Mouse (Mus musculus) limb, embryonic 14.5 days (tissue): ENCODE measurements around the gene Zfp341. TPM values are rescaled to one million over a fixed set of nuclear protein-coding genes. Genes with fewer than 3 reads are reported as not detected.

Experiments
- ATAC-seq: fragments of 200-750 bp; cut with Nextera tagmentation; 2 replicates; pipeline ENCODE4 v1.8.0; 2017; ENCODE audit warnings: low read depth, moderate number of reproducible peaks, moderate TSS enrichment; ENCODE audit not compliant: low FRiP score
- DNase-seq: peaks from one replicate; pipeline ENCODE4 v3.0.0-alpha.2; 2015; ENCODE audit warnings: low spot score
- H3K27ac ChIP-seq: fragments of 300-500 bp; sonication (generic); replicated peaks from 2 replicates; pipeline ENCODE4 v1.5.1; 2014; ENCODE audit warnings: low read depth, mild to moderate bottlenecking, low read length, moderate library complexity, mixed read lengths
- H3K27me3 ChIP-seq: fragments of 300-500 bp; sonication (generic); 2 replicates; pipeline ENCODE4 v1.6.1; 2014; ENCODE audit warnings: low read length, mixed read lengths; ENCODE audit not compliant: control insufficient read depth, insufficient read depth
- H3K36me3 ChIP-seq: fragments of 300-500 bp; sonication (generic); 2 replicates; pipeline ENCODE4 v1.6.1; 2014; ENCODE audit warnings: mild to moderate bottlenecking, low read length, moderate library complexity, mixed read lengths; ENCODE audit not compliant: control insufficient read depth, insufficient read depth
- H3K4me1 ChIP-seq: fragments of 300-500 bp; sonication (generic); 2 replicates; pipeline ENCODE4 v1.6.1; 2014; ENCODE audit warnings: antibody characterized with exemption, low read length, mixed read lengths; ENCODE audit not compliant: control insufficient read depth, insufficient read depth
- H3K4me2 ChIP-seq: fragments of 300-500 bp; sonication (generic); replicated peaks from 2 replicates; pipeline ENCODE4 v1.6.1; 2014; ENCODE audit warnings: low read depth, mild to moderate bottlenecking, low read length, moderate library complexity; ENCODE audit not compliant: severe bottlenecking
- H3K4me3 ChIP-seq: fragments of 300-500 bp; sonication (generic); replicated peaks from 2 replicates; pipeline ENCODE4 v1.5.1; 2014; ENCODE audit warnings: low read length
- H3K9ac ChIP-seq: fragments of 300-500 bp; sonication (generic); 2 replicates; pipeline ENCODE4 v1.6.1; 2014; ENCODE audit warnings: mild to moderate bottlenecking, low read depth, low read length, moderate library complexity; ENCODE audit not compliant: severe bottlenecking
- H3K9me3 ChIP-seq: fragments of 300-500 bp; sonication (generic); 2 replicates; pipeline ENCODE4 v1.6.1; 2016; ENCODE audit warnings: low read length; ENCODE audit not compliant: control insufficient read depth
- POLR2A ChIP-seq: fragments of 200-500 bp; IDR thresholded peaks from 2 replicates; pipeline ENCODE4 v1.8.0; 2012; ENCODE audit warnings: inconsistent platforms, mild to moderate bottlenecking, moderate library complexity, borderline replicate concordance; ENCODE audit not compliant: insufficient read depth, insufficient read length; ENCODE audit errors: extremely low read depth
- WGBS: fragments of 180-500 bp; shearing (Covaris S2); extraction: QIAGEN DNeasy Blood & Tissue Kit; methylation state at CpG from one replicate; pipeline ENCODE4 v1.1.7; 2014; 5-methylcytosine and 5-hydroxymethylcytosine counted together
- polyA plus RNA-seq, 2 experiments: library from polyadenylated mRNA; depleted of rRNA in 1 of 2; stranded (reverse) in 1 of 2; unstranded in 1 of 2; fragments of >200 nt; fragmentation: Nextera tagmentation in 1 of 2; extraction: Ambion mirVana in 1 of 2; gene quantifications; 2 replicates each; pipeline versions ENCODE4 v1.2.1 to v1.2.3; 2012 to 2014

The Zfp341 gene
- polyA plus RNA-seq, 2 experiments: 1.1 to 7.1 TPM

GRCm38 (mm10) chr2:154601324-154601723, 11.8 kb upstream of the Zfp341 start:
- Histone ChIP-seq H3K36me3 (no peaks in the 10 kb centered on the region), H3K4me3 (no peak overlapping the region), H3K9ac (no peak overlapping the region), H3K9me3 (no peaks in the 10 kb centered on the region), H3K4me1 (peaks cover 6% of the 10 kb centered on the region; the same call in 1 of the 2 replicates), H3K27ac (no peak overlapping the region), H3K4me2 (no peak overlapping the region), H3K27me3 (no peaks in the 10 kb centered on the region)
- DNase-seq: no peak
- WGBS: 78% methylated on average over 3 of the region's 3 CpGs
- no peak for TF ChIP-seq POLR2A
- no peak for ATAC-seq

- Histone ChIP-seq H3K36me3 (no peaks in the 10 kb centered on the region), H3K9me3 (no peaks in the 10 kb centered on the region), H3K4me3 (peak overlapping the region; percentile 76), H3K4me2 (peak overlapping the region; percentile 77), H3K4me1 (peaks cover 6% of the 10 kb centered on the region; the same call in 1 of the 2 replicates), H3K27ac (no peak overlapping the region), H3K9ac (peak overlapping the region; percentile 77), H3K27me3 (no peaks in the 10 kb centered on the region)
- DNase-seq (no peak), ATAC-seq (no peak; the same call in 1 of the 2 replicates)
- WGBS: 20% methylated on average over 14 of the region's 22 CpGs
- TF ChIP-seq POLR2A: no peak
Measured at GRCm38 (mm10) chr2:154603007-154603637, 10.0 kb upstream of the Zfp341 start.

GRCm38 (mm10) chr2:154603638-154604153, 9.4 kb upstream of the Zfp341 start, which contains the start of gene Pxmp4:
TSS of gene Pxmp4 (minus strand) at chr2:154603708.
- peak; percentile 100 for ATAC-seq

GRCm38 (mm10) chr2:154604156-154604555, 8.9 kb upstream of the Zfp341 start:
- Histone ChIP-seq H3K4me2 (peak overlapping the region; percentile 77), H3K4me3 (peak overlapping the region; percentile 76), H3K9ac (no peak overlapping the region), H3K27me3 (no peaks in the 10 kb centered on the region), H3K27ac (no peak overlapping the region), H3K36me3 (no peaks in the 10 kb centered on the region), H3K9me3 (no peaks in the 10 kb centered on the region), H3K4me1 (peaks cover 6% of the 10 kb centered on the region; the same call in 1 of the 2 replicates)
- ATAC-seq: no peak
- TF ChIP-seq POLR2A: no peak
- DNase-seq: no peak
- 40% methylated on average over 7 of the region's 7 CpGs for WGBS

More at GRCm38 (mm10) chr2:154603638-154604153, 9.4 kb upstream of the Zfp341 start, which contains the start of gene Pxmp4:
- 0 out of 2 replicates have a peak, but pooled peaks have one; percentile 36 for TF ChIP-seq POLR2A
- H3K4me1 ChIP-seq: peaks cover 6% of the 10 kb centered on the region; the same call in 1 of the 2 replicates
- WGBS: 0% methylated on average over 12 of the region's 13 CpGs
- peak; percentile 98 for DNase-seq
- no peaks in the 10 kb centered on the region for H3K9me3 ChIP-seq
- H3K27me3 ChIP-seq: no peaks in the 10 kb centered on the region
- peak within 1 kb of the TSS; percentile 77 for H3K9ac ChIP-seq
- peak within 1 kb of the TSS; percentile 76 for H3K4me3 ChIP-seq
- H3K36me3 ChIP-seq: no peaks in the 10 kb centered on the region
- H3K27ac ChIP-seq: no peak within 1 kb of the TSS
- peak within 1 kb of the TSS; percentile 77 for H3K4me2 ChIP-seq

GRCm38 (mm10) chr2:154606965-154607364, 6.1 kb upstream of the Zfp341 start:
- no peak overlapping the region for H3K9ac ChIP-seq
- H3K4me2 ChIP-seq: no peak overlapping the region
- no peak overlapping the region for H3K27ac ChIP-seq
- DNase-seq (no peak), ATAC-seq (no peak)
- H3K27me3 ChIP-seq: no peaks in the 10 kb centered on the region
- 80% methylated on average over 1 of the region's 1 CpGs for WGBS
- no peaks in the 10 kb centered on the region for H3K36me3 ChIP-seq
- TF ChIP-seq POLR2A: no peak
- peaks cover 6% of the 10 kb centered on the region; the same call in 1 of the 2 replicates for H3K4me1 ChIP-seq
- H3K4me3 ChIP-seq: no peak overlapping the region
- no peaks in the 10 kb centered on the region for H3K9me3 ChIP-seq
